Mouse (Mus musculus) ES-Bruce4 (cell line): ENCODE results near the gene Ick.

ENCODE experiments used
- CTCF ChIP-seq: IDR thresholded peaks from one replicate; pipeline ENCODE4 v1.8.1; 2011; ENCODE audit warnings: low read depth, low read length
- EP300 ChIP-seq: IDR thresholded peaks from 2 replicates; pipeline ENCODE4 v1.6.1; 2011; ENCODE audit warnings: low read depth, low read length; ENCODE audit not compliant: insufficient read depth

DNA sequence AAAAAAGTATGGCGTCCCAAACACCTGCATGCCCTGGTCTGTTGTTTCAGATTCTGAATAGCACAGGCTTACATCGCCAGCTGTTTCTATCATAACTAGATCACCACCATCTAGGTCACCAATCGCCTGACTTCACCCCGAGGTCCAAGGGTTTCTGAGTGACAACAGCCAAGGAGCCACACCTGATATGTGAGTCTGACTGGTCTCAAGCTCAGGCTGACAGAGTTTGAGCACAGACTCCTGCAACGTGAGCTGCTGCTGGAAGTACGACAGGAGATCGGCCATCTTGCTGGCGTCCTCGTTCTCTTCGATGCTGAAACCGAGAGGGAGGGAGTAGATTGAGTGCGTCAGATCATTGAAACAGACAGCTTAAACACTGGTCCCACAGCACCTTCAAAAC, 13.3 kb upstream of the Ick start:
- TF ChIP-seq EP300 (no peak), CTCF (no peak)
